Comparison of ENCODE assay signal across 8 mouse cellular contexts in the genomic region with DNA sequence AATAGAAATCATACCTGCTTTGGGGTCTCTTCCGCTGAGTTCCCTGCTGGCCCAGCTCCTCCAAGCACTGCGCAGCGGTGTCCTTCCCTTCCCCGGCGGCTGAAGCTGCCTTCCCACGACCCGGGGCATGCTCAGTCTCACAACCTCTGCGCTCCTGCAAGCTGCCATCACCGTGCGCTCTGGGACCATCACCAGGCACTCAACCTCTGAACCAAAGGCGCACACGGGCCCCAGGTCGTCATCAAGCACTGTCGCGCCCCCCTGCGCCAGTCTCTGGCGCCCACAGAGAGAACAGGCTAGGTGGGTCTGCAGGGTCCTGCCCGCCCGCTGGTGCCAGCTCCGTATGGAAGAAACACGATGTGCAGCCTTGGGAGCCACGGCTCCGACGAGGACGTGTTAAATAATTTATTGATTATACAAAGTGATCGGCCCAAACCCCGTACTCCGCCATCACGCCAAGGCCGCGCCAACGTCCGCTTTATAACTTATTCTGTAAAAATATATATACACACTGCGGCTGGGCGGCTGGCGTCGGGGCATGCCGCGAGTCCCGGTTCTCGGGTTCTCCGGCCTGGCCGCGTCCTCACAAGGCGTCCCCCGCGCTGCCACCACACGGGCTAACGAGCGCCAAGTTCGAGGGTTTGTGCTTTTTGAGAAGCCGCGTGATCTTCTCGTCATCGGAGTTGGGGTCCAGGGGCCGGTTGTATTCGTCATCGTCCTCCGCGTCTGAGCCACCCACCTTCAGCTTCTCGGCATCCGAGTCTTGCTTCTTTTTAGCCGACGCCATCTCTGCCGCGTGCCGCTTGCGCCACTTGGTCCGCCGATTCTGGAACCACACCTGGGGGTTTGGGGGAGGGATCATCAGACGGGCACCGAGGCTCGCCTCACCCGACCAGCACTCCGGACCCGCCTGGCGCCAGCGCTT. TPM values are rescaled to one million over a fixed set of nuclear protein-coding genes. Genes with fewer than 3 reads are reported as not detected.
A peak's percentile ranks its signal among the peaks of the same experiment; 100 is the strongest.
DNase-seq lines count a peak whose midpoint lies in the region; ATAC-seq and TF ChIP-seq lines count a peak whose summit lies in the region.

No protein-coding gene starts in this region.

- H3K4me2 ChIP-seq in lung, embryonic 15.5 days = peak overlapping the region; percentile 62
- peak overlapping the region; percentile 53 for H3K4me2 ChIP-seq in embryonic facial prominence, embryonic 13.5 days
- peak overlapping the region; percentile 44 for H3K4me2 ChIP-seq in hindbrain, embryonic 14.5 days (replicated peaks)
- peak overlapping the region; percentile 32 for H3K4me2 ChIP-seq in midbrain, postnatal 0 days (ENCODE audit: low read depth, low read length, poor library complexity, severe bottlenecking)

- H3K9me3 ChIP-seq in lung, embryonic 15.5 days = no peaks in the 10 kb centered on the region
- H3K9me3 ChIP-seq in embryonic facial prominence, embryonic 13.5 days = no peaks in the 10 kb centered on the region
- no peaks in the 10 kb centered on the region for H3K9me3 ChIP-seq in hindbrain, embryonic 14.5 days (ENCODE audit: control insufficient read depth, low read length)
- H3K9me3 ChIP-seq in midbrain, postnatal 0 days (ENCODE audit: low read length) = no peaks in the 10 kb centered on the region

- H3K9ac ChIP-seq in lung, embryonic 15.5 days = no peak overlapping the region
- no peak overlapping the region for H3K9ac ChIP-seq in embryonic facial prominence, embryonic 13.5 days
- H3K9ac ChIP-seq in hindbrain, embryonic 14.5 days = peak overlapping the region; percentile 32; the same call in 1 of the 2 replicates
- H3K9ac ChIP-seq in midbrain, postnatal 0 days (replicated peaks; ENCODE audit: low read length, poor library complexity, severe bottlenecking) = 0 out of 2 replicates have a peak overlapping the region, but pooled peaks have one; percentile 42

- no peak for TF ChIP-seq POLR2A in thymus, adult 2 months (IDR thresholded peaks at IDR 0.05; ENCODE audit: control insufficient read depth, extremely low read depth, insufficient read depth, low read length, poor library complexity)

- H3K4me1 ChIP-seq in lung, embryonic 15.5 days = peaks cover 29% of the 10 kb centered on the region
- peaks cover 32% of the 10 kb centered on the region for H3K4me1 ChIP-seq in embryonic facial prominence, embryonic 13.5 days
- peaks cover 8% of the 10 kb centered on the region; the same call in 1 of the 2 replicates for H3K4me1 ChIP-seq in hindbrain, embryonic 14.5 days (replicated peaks; ENCODE audit: control insufficient read depth, insufficient read depth, low read length)
- no peaks in the 10 kb centered on the region; the same call in 1 of the 2 replicates for H3K4me1 ChIP-seq in midbrain, postnatal 0 days (ENCODE audit: insufficient read depth, low read length)
- no peaks in the 10 kb centered on the region for H3K4me1 ChIP-seq in thymus, adult 2 months (replicated peaks; ENCODE audit: control insufficient read depth, insufficient read depth, low read length)

- peaks cover 86% of the 10 kb centered on the region for H3K27me3 ChIP-seq in lung, embryonic 15.5 days
- peaks cover 93% of the 10 kb centered on the region for H3K27me3 ChIP-seq in embryonic facial prominence, embryonic 13.5 days
- H3K27me3 ChIP-seq in hindbrain, embryonic 14.5 days (ENCODE audit: control insufficient read depth, insufficient read depth, low read length) = peaks cover 97% of the 10 kb centered on the region
- H3K27me3 ChIP-seq in midbrain, postnatal 0 days (ENCODE audit: insufficient read depth, low read length) = peaks cover 75% of the 10 kb centered on the region
- H3K27me3 ChIP-seq in thymus, adult 2 months (ENCODE audit: control insufficient read depth, insufficient read depth, low read length) = peaks cover 15% of the 10 kb centered on the region; the same call in 1 of the 2 replicates

- ATAC-seq in lung, embryonic 15.5 days (ENCODE audit: borderline replicate concordance, extremely low read depth, low FRiP score, low TSS enrichment) = no peak
- ATAC-seq in embryonic facial prominence, embryonic 13.5 days (ENCODE audit: insufficient number of reproducible peaks, insufficient read depth, low FRiP score, low TSS enrichment, low read depth) = no peak
- no peak for ATAC-seq in hindbrain, embryonic 14.5 days (ENCODE audit: low FRiP score)
- no peak for ATAC-seq in midbrain, postnatal 0 days (ENCODE audit: low FRiP score)
- no peak for ATAC-seq in monocyte, adult 5-6 weeks (replicated peaks; ENCODE audit: insufficient number of reproducible peaks, low FRiP score, low TSS enrichment, poor library complexity, severe bottlenecking)

- H3K36me3 ChIP-seq in lung, embryonic 15.5 days = peaks cover 12% of the 10 kb centered on the region; the same call in 1 of the 2 replicates
- peaks cover 24% of the 10 kb centered on the region for H3K36me3 ChIP-seq in embryonic facial prominence, embryonic 13.5 days
- H3K36me3 ChIP-seq in hindbrain, embryonic 14.5 days (replicated peaks; ENCODE audit: control insufficient read depth, insufficient read depth) = no peaks in the 10 kb centered on the region
- peaks cover 5% of the 10 kb centered on the region; the same call in 1 of the 2 replicates for H3K36me3 ChIP-seq in midbrain, postnatal 0 days (ENCODE audit: insufficient read depth, low read length)
- H3K36me3 ChIP-seq in thymus, adult 2 months (ENCODE audit: control insufficient read depth, insufficient read depth, low read length) = no peaks in the 10 kb centered on the region

- no peak overlapping the region for H3K27ac ChIP-seq in lung, embryonic 15.5 days
- no peak overlapping the region for H3K27ac ChIP-seq in embryonic facial prominence, embryonic 13.5 days
- H3K27ac ChIP-seq in hindbrain, embryonic 14.5 days = no peak overlapping the region; the same call in 1 of the 2 replicates
- H3K27ac ChIP-seq in midbrain, postnatal 0 days (ENCODE audit: low read depth, low read length) = no peak overlapping the region
- no peak overlapping the region for H3K27ac ChIP-seq in thymus, adult 2 months (ENCODE audit: control insufficient read depth, insufficient read depth, low read length)

- no peak for DNase-seq in lung, adult 18-20 months
- no peak for DNase-seq in hindbrain, embryonic 14.5 days (ENCODE audit: low spot score)
- no peak for DNase-seq in midbrain, postnatal 0 days (ENCODE audit: low spot score)
- DNase-seq in spleen, postnatal 4 days (ENCODE audit: low spot score in 2 of 2) = no peak
- DNase-seq in thymus, adult 2 months = no peak

- no peak for TF ChIP-seq CTCF in midbrain, postnatal 0 days (IDR thresholded peaks at IDR 0.05)
- TF ChIP-seq CTCF in thymus, adult 2 months (IDR thresholded peaks at IDR 0.05; ENCODE audit: borderline replicate concordance, control insufficient read depth, extremely low read depth, insufficient read depth, low read length, poor library complexity) = no peak

- WGBS in lung, embryonic 15.5 days = 3% methylated on average over 78 of the region's 78 CpGs
- WGBS in embryonic facial prominence, embryonic 13.5 days = 1% methylated on average over 78 of the region's 78 CpGs
- WGBS in hindbrain, embryonic 14.5 days = 1% methylated on average over 78 of the region's 78 CpGs
- WGBS in midbrain, postnatal 0 days = 3% methylated on average over 78 of the region's 78 CpGs
- WGBS in thymus, adult 2 months = 10% methylated on average over 78 of the region's 78 CpGs

- peak overlapping the region; percentile 33 for H3K4me3 ChIP-seq in lung, embryonic 15.5 days
- peak overlapping the region; percentile 36 for H3K4me3 ChIP-seq in embryonic facial prominence, embryonic 13.5 days
- peak overlapping the region; percentile 27 for H3K4me3 ChIP-seq in hindbrain, embryonic 14.5 days (replicated peaks; ENCODE audit: low read length)
- peak overlapping the region; percentile 32 for H3K4me3 ChIP-seq in midbrain, postnatal 0 days (ENCODE audit: low read depth, low read length)
- H3K4me3 ChIP-seq in thymus, adult 2 months (ENCODE audit: control insufficient read depth, insufficient read depth, low read length) = no peak overlapping the region

RNA-seq across cellular contexts. Expression of a gene that starts 1.5 kb away (rescaled TPM):
- polyA plus RNA-seq in lung, embryonic 15.5 days (2015; fragmentation: Nextera tagmentation; extraction: Ambion mirVana) = 0.15 and 0.20 TPM in 2 replicates
- 0.17 TPM in 1 of 2 replicates, not detected in the other for polyA plus RNA-seq in embryonic facial prominence, embryonic 13.5 days (2015; fragmentation: Nextera tagmentation; extraction: Ambion mirVana)
- 13.7 and 15.1 TPM in 2 replicates for polyA plus RNA-seq in hindbrain, embryonic 14.5 days (2014; fragmentation: Nextera tagmentation; extraction: Ambion mirVana)
- total RNA-seq in midbrain, postnatal 0 days (2014; rRNA removed) = 8.3 and 10.0 TPM in 2 replicates
- 7.3 and 8.2 TPM in 2 replicates for polyA plus RNA-seq in midbrain, postnatal 0 days (2015; fragmentation: Nextera tagmentation; extraction: Ambion mirVana)
- 12.6 and 14.2 TPM in 2 replicates for polyA plus RNA-seq in thymus, adult 2 months (2012; rRNA removed)
- not detected in 3 replicates for total RNA-seq in monocyte, adult 5-6 weeks (2017)

Comparison
In these comparisons a context has a peak if more than half of its experiments do, and no peak if none do; other contexts are left out.
1. H3K9ac ChIP-seq: peak in hindbrain, embryonic 14.5 days (single experiment) and midbrain, postnatal 0 days (single experiment); none in lung, embryonic 15.5 days (single experiment) and embryonic facial prominence, embryonic 13.5 days (single experiment).
2. Peak in every context shown above with its lines, with median percentiles within 50 percentile points of each other: H3K4me2 ChIP-seq.